Mouse (Mus musculus): ENCODE results near the gene Rasgef1b.

Gene Rasgef1b

GRCm38 (mm10) chr5:99541321-99541895, 187.5 kb downstream of the Rasgef1b start:
- DNase-seq (ENCODE audit: low spot score) = no peak

DNA sequence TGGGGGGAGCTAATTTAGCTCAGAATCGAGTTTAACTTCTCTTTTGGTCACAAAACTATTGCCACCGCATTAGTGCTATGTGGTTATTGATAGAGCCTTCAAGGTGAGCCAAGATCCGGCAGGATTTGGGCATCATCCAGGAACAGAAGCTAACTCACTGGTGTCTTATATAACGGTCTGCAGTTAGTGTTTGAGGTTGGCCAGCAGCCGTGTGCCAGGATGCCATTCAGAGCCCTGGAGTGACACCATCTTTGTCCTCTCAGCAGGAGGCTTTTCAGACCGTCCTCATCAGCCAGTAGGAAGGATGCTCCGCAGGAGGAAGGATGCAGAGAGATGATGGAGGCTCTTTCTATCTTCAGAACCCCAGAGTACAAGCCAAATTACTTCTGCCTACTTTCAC, 195.4 kb downstream of the Rasgef1b start:
- DNase-seq (ENCODE audit: low spot score) = no peak

- DNase-seq (ENCODE audit: low spot score) = no peak
These were observed 202.1 kb downstream of the Rasgef1b start for GRCm38 (mm10) chr5:99526797-99527201.

DNA sequence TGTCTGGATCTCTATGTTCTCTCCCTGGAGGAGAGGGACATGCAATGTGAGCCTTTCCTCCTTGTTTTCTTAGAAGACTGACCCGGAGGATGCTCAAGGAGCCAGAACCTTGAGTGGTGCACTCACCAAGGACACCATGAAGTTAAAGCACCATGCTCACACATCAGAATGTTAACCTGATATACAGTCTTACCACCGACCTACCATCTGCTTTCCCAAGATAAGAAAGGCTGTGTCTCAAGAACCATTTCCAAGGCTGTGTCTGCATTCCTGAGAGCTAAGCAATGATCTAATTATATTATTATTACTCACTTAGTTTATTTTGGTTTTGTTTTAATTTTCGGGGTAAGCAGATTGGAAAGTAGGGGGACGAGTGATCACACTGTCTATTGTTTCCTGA, 203.2 kb downstream of the Rasgef1b start:
- no peak for DNase-seq (ENCODE audit: low spot score)

GRCm38 (mm10) chr5:99522571-99523269, 206.1 kb downstream of the Rasgef1b start:
- DNase-seq (ENCODE audit: low spot score) = no peak

DNA sequence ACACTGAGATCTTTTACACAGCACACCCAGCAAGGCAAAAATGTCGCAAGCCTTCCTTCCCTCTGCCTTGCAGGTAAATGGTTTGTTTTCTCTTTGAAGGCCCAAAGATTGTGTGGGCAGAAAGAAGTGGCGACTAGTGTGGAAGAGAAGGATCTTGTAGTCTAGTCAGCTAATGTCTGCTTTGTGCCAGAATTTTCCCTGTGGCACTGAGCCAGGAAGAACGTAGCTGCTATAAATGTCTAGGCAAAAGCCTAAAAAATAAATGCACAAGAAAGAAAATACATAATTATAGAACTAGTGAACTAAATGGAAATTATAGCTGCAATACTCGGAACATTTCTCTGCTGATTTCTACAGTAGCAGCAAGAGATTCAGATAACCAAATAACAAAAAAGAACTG, 207.5 kb downstream of the Rasgef1b start:
- no peak for DNase-seq (ENCODE audit: low spot score)

DNA sequence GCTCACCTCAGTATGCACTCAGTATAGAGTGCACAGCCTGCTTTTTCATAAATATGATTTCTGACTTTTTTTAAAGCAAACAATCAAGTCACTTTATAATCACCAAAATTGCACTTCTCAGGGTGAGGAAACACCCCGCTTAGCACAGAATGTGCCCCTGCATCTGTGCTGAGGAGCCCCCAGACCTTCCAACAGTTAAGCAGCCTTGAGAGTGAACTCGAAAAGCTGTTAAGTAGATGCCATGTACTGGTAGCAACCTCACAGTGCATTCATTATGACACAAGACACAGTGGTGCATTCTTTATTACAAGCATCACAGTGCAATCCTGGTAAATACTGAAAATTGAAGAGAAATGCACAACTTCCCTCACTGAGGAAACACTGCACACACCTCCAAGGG, 209.3 kb downstream of the Rasgef1b start:
- no peak for DNase-seq (ENCODE audit: low spot score)

DNA sequence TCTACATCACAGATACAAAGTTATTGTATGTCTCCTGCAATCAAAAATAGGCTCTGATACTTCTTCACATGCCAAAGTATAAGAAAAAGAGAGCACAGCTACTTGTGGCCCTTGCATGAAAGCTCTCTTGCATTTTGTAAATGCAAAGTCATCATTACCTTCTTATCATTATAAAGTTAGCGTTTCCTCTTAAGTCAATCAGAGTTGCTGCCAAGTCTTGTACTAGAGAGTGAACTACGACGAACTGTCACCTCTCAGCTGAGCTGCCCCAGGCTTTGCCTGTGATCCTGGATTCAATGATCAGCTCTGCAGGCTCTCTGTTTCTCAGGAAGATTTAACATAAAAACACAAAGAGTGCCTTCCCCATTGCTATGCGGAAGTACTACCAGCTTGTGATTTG, 209.8 kb downstream of the Rasgef1b start:
- no peak for DNase-seq (ENCODE audit: low spot score)

- no peak for DNase-seq (ENCODE audit: low spot score)
These were observed 212.7 kb downstream of the Rasgef1b start for GRCm38 (mm10) chr5:99516207-99516606.

DNA sequence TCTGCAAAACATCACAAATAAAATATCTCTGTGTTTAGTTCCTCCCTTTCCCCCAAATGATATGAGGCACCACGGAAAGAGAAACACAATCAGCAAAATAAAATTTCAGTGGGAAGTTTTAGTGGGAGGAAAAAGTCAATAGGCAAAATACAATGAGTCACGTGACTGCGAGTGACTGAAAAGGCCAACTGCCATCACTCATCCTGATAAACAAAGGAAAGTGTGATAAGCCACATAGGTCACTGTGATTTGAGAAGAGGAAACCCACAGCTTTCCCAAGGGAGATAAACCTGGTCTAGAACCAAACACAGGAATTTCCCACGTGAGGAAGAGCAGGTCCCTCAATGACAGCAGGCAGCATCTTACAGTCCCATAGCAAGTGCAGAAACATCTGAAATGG, 213.1 kb downstream of the Rasgef1b start:
- no peak for DNase-seq (ENCODE audit: low spot score)

GRCm38 (mm10) chr5:99513209-99513880, 215.5 kb downstream of the Rasgef1b start:
- DNase-seq (ENCODE audit: low spot score) = no peak

DNA sequence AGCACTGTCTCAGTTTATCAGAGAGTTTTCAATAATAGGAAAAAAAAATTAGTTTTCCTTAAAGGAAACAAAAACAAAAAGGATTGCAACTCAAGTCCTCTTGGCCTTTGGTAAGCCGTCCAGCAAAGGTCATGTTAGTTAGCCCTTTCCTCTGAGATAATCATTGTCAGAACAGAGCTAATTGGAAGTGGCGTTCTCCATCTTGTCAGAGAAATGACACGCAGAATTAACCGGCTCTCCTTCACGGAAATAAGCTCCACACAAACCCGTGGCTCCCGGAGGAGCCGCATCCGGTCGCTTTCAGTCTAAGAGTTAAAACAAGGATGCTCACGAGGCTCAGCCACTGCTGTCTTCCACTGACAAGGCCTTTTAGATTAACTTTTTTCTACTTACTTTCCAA, 217.8 kb downstream of the Rasgef1b start:
- no peak for DNase-seq (ENCODE audit: low spot score)

- no peak for DNase-seq (ENCODE audit: low spot score)
These were observed 222.8 kb downstream of the Rasgef1b start for GRCm38 (mm10) chr5:99506109-99506508.

DNA sequence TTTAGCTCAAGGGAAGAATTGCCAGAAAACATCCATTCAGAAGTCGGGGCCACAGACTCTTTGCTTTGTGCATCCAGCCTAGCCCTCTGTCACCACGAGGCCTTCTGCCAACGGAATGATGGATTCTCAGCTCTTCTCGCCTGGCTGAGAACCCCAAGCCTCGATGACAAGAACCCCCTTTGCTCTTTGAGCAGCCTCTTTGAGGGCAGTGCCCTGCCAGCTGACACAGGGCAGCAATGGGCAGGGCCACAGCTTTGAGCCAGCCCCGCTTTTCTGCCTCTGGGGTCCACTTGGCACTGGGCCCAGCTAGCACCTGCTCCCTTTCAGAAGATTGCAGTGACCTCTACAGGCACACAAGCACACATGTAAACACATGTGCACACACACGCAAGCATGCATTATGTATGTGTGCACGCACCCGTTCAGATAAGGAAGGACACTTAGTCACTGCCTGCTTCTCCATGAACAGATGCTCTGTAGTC, 224.5 kb downstream of the Rasgef1b start:
- no peak for DNase-seq (ENCODE audit: low spot score)

GRCm38 (mm10) chr5:99502681-99503080, 226.2 kb downstream of the Rasgef1b start:
- no peak for DNase-seq (ENCODE audit: low spot score)

GRCm38 (mm10) chr5:99499404-99500089, 229.3 kb downstream of the Rasgef1b start:
- DNase-seq (ENCODE audit: low spot score) = no peak

GRCm38 (mm10) chr5:99497856-99498255, 231.0 kb downstream of the Rasgef1b start:
- no peak for DNase-seq (ENCODE audit: low spot score)

- DNase-seq (ENCODE audit: low spot score) = no peak
These were observed 231.7 kb downstream of the Rasgef1b start for GRCm38 (mm10) chr5:99496931-99497782.

DNA sequence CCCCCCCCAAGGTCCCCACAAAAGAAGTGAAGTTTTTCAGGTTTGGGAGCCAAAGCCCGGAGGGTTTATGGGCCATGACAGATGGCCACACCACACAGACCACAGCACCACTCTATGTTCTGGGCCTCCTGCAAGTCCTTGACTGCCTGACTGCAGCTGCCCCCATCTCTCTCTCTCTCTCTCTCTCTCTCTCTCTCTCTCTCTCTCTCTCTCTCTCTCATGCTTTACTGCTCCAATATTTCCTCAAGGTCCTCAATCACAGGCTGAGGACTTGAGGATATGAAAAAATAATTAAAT, 232.8 kb downstream of the Rasgef1b start:
- no peak for DNase-seq (ENCODE audit: low spot score)

DNA sequence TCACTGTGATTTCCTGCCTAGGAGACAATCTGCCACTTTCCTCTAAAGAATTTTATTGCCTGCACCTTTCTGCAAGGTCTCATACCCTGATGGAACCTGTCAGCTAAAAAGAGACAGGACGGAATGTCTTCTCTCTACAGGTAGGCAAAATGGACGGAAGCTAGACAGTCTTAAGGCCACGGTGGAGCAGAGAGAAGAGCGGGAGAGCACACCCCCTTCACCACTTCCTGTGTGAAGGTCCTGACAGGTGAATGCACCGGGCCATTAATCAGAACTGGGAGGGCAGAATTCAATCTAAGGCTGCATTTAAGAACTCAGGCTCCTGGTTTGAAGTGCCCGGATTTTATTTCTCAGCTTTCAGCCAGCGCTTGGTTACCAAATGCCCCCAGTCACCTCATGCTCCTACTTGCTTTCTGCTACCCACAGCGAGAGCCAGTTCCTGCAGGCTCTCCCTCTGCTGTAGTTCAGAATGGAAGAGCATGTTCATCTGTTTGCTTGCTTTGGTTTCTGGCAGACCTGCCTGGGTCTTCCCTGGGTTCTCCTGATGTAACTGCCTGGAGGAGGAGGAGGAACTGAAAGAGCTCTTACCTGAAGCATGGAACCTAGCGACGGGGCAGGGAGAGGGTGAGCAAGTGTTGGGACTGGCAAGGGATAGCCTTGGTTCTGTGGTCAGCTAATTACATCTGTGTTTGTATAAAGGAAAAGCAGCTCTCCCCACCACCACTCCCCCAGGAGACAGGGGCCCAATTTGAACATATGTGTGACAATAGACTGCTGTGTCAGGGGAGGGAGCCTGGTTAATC, 233.3 kb downstream of the Rasgef1b start:
- DNase-seq (ENCODE audit: low spot score) = no peak

DNA sequence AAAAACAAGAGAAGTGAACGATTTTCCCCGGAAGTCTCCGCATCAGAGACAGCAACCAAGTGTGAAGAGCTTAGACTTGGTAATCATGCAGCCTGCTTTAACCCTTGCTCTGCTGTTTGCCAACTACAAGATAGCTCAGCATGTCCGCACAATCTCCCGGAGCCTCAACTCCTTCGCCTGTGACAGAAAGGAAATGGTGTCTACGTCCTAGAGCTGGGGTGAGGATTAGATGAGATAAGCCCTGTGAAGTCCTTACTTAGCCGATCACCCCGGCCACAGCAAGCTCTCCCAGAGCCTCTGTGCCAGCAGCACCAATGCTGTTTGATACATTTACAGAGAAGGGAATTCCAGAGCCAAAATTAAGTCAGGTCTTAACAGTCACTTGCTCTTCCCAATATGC, 235.0 kb downstream of the Rasgef1b start:
- no peak for DNase-seq (ENCODE audit: low spot score)

Data from urinary bladder, postnatal 10 days (tissue).